Mouse (Mus musculus) embryonic facial prominence, embryonic 11.5 days (tissue): ENCODE measurements at regions not wholly inside any gene's neighbourhood (a gene's known extent, or its start where the extent isn't known, plus 50 kb on each side); places are given as distances from the start of the nearest gene placed in this dataset.

Experiments used
- ATAC-seq: fragments of 200-750 bp; cut with Nextera tagmentation; replicated peaks from 2 replicates; pipeline ENCODE4 v1.8.0; 2017; ENCODE audit warnings: low read depth; ENCODE audit not compliant: insufficient number of reproducible peaks, low FRiP score, low TSS enrichment
- DNase-seq: peaks from one replicate; pipeline ENCODE4 v3.0.0-alpha.2; 2015; ENCODE audit warnings: low spot score
- H3K27ac ChIP-seq: fragments of 300-500 bp; sonication (generic); replicated peaks from 2 replicates; pipeline ENCODE4 v1.5.1; 2014; ENCODE audit warnings: mild to moderate bottlenecking, low read depth, low read length, control low read depth
- H3K27me3 ChIP-seq: fragments of 300-500 bp; sonication (generic); 2 replicates; pipeline ENCODE4 v1.6.1; 2014; ENCODE audit warnings: mild to moderate bottlenecking, low read length, moderate library complexity, mixed read lengths; ENCODE audit not compliant: control insufficient read depth, insufficient read depth
- H3K36me3 ChIP-seq: fragments of 300-500 bp; sonication (generic); replicated peaks from 2 replicates; pipeline ENCODE4 v1.6.1; 2014; ENCODE audit warnings: low read depth, mild to moderate bottlenecking, low read length, moderate library complexity, mixed read lengths; ENCODE audit not compliant: control insufficient read depth, insufficient read depth
- H3K4me1 ChIP-seq: fragments of 300-500 bp; sonication (generic); 2 replicates; pipeline ENCODE4 v1.6.1; 2014; ENCODE audit warnings: low read length, mixed read lengths; ENCODE audit not compliant: control insufficient read depth, insufficient read depth
- H3K4me2 ChIP-seq: fragments of 300-500 bp; sonication (generic); 2 replicates; pipeline ENCODE4 v1.6.1; 2014; ENCODE audit warnings: low read depth, mild to moderate bottlenecking, control low read depth, low read length, moderate library complexity
- H3K4me3 ChIP-seq: fragments of 300-500 bp; sonication (generic); 2 replicates; pipeline ENCODE4 v1.5.1; 2014; ENCODE audit warnings: low read depth, low read length, control low read depth
- H3K9ac ChIP-seq: fragments of 300-500 bp; sonication (generic); replicated peaks from 2 replicates; pipeline ENCODE4 v1.6.1; 2014; ENCODE audit warnings: mild to moderate bottlenecking, control low read depth, low read length
- H3K9me3 ChIP-seq: fragments of 300-500 bp; sonication (generic); replicated peaks from 2 replicates; pipeline ENCODE4 v1.6.1; 2016; ENCODE audit warnings: mild to moderate bottlenecking, low read length, inconsistent platforms, mixed read lengths; ENCODE audit not compliant: control insufficient read depth
- WGBS: fragments of 180-500 bp; shearing (Covaris S2); extraction: QIAGEN DNeasy Blood & Tissue Kit; methylation state at CpG from one replicate; pipeline ENCODE4 v1.1.7; 2014; 5-methylcytosine and 5-hydroxymethylcytosine counted together

DNA sequence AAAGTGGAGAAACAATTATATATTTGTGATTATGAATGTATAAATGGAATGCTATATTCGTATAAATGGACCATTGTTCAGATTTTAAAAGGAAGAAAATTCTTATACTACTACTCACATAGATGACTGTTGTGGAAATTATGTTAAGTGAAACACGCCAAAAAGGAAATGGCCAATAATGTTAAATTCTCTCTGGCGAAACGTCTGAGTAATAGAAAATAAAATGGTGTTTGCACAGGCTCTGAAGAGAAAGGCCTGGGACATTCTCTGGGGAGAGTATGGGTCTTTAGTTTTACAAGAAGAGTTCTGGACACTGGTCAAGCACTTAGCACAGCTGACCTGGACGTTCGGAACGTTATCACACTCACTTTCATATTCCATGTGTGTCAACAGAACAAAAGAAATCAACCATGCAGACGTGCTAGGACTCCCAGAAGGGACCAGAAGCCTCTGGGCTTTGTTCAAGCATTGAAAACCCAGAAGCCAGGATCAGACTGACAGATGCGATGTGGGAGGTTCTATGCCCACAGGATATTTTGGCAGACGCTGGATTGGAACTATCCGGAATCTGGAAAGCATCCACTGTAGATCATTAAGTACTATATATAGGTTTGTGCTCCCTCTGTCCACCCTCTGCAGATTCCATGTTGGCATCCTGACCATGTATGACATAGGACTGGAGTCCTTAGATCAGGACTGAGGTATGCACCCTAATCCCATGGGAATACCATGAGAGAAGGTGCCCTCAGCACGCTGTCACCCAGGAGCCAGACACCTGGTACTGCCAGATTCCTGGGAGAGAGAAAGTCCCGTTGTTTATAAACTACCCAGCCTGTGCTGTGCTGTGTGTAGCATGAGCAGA lies 178.0 kb upstream of the Foxn2 start:
- no peaks in the 10 kb centered on the region for H3K27me3 ChIP-seq
- no peaks in the 10 kb centered on the region for H3K9me3 ChIP-seq
- no peaks in the 10 kb centered on the region for H3K36me3 ChIP-seq
- DNase-seq = no peak
- no peaks in the 10 kb centered on the region for H3K4me1 ChIP-seq
- no peak for ATAC-seq
- 76% methylated on average over 13 of the region's 13 CpGs for WGBS
- H3K4me3 ChIP-seq = no peak overlapping the region
- H3K9ac ChIP-seq = no peak overlapping the region
- H3K4me2 ChIP-seq = no peak overlapping the region
- no peak overlapping the region for H3K27ac ChIP-seq

DNA sequence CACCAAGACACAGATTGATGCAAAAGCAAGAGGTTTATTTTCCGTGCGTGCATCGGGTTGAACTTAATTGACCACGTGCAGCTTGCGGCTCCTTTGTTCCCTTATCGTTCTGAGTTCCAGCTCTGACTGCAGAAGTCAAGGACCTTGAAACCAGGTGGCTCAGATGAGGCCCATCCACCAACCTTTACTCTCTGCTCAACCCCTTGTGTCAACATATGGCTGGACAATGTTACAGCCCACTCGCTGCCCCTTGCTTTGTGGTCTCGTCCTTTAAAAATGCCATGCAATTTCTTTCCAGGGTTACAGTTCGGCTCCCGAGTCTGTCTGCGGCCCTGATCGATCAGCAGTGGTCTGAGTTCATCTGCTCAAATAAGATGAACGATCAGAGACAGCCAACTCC lies 175.2 kb upstream of the Foxn2 start:
- Histone ChIP-seq H3K4me3 (no peak overlapping the region), H3K9me3 (no peaks in the 10 kb centered on the region), H3K9ac (no peak overlapping the region), H3K4me1 (no peaks in the 10 kb centered on the region), H3K27ac (no peak overlapping the region), H3K27me3 (no peaks in the 10 kb centered on the region), H3K36me3 (no peaks in the 10 kb centered on the region), H3K4me2 (no peak overlapping the region)
- WGBS = 84% methylated on average over 13 of the region's 13 CpGs
- no peak for ATAC-seq
- DNase-seq = no peak

DNA sequence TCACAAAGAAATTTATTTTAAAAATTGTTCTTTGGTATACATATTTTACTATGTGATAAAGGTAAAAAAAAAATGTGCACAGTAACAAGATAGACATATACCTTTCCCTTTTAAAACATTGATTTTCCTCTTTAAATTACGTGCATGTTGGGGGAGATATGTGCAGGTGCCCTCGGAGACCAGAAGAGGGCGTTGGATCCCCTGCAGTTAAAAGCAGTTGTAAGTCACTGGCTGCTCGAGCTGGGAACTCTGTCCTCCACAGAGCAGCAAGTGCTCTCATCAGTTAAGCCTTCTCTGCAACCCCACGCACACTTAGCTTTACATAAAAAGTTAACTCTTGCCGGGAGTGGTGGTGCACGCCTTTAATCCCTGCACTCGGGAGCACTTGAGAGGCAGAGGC lies 172.3 kb upstream of the Foxn2 start:
- H3K27me3 ChIP-seq = no peaks in the 10 kb centered on the region
- no peak overlapping the region for H3K9ac ChIP-seq
- H3K27ac ChIP-seq = no peak overlapping the region
- no peaks in the 10 kb centered on the region for H3K4me1 ChIP-seq
- H3K4me2 ChIP-seq = no peak overlapping the region
- ATAC-seq (no peak), DNase-seq (no peak)
- no peaks in the 10 kb centered on the region for H3K9me3 ChIP-seq
- H3K4me3 ChIP-seq = no peak overlapping the region
- WGBS = 83% methylated on average over 8 of the region's 8 CpGs
- no peaks in the 10 kb centered on the region for H3K36me3 ChIP-seq

DNA sequence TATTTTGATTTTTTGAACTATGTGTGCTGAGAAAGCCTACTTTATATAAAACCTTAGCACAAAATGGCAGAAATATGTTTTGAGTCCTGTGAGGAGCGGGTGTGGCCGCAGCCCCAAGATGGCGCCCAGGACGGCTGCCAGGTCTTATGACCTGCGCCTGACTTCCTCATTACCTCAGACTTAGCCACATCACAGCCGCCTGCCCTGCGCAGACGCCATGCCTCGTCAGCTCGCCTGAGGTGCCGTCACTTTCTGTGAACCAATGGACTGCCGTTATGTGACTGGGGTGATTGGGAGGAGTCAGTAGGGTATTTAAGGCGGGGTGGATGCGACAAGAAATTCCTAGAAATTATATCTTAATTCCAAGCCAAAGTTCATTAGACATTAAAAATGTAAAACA lies 171.7 kb upstream of the Foxn2 start:
- Histone ChIP-seq H3K4me2 (no peak overlapping the region), H3K36me3 (no peaks in the 10 kb centered on the region), H3K4me3 (no peak overlapping the region), H3K27me3 (no peaks in the 10 kb centered on the region), H3K9ac (no peak overlapping the region), H3K4me1 (no peaks in the 10 kb centered on the region), H3K9me3 (no peaks in the 10 kb centered on the region), H3K27ac (no peak overlapping the region)
- ATAC-seq (no peak), DNase-seq (no peak)
- WGBS = 97% methylated on average over 14 of the region's 14 CpGs

DNA sequence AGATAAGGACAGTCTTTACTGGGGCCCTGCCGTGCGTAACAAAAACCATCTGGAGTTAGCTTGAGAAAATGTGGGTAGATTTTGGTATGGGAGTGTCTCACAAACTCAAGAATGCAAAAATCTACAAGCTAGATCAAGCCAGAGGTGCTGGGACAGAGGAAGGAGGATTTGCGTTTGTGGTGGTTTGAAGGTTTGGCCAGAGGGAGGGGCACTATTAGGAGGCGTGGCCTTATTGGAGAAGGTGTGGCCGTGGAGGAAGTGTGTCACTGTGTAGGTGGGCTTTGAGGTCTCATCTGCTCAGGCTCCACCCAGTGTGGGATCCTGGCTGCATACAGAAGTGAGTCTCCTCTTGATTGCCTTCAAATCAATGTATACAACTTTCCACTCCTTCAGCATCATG lies 169.6 kb upstream of the Foxn2 start:
- H3K4me2 ChIP-seq = no peak overlapping the region
- no peak for DNase-seq

DNA sequence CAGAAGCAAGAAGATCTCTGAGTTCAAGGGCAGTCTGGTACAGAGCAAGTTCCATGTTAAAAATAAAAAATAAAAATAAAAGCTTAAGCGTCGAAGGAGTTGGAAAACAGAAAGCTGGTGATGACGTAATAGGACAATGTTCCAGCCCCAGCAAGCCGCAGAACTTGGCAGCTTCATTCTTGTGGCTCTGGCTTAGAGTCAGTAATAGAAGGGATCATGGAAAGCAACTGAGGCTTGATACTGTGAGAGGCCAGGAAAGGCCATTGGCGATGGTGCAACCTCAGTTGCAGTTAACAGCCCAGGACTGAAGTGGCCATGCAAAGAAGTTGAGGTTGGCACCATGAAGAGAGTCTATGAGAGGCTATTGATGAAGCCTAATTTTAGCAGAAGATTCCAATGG lies 168.3 kb upstream of the Foxn2 start:
- H3K9ac ChIP-seq = no peak overlapping the region
- H3K27ac ChIP-seq = no peak overlapping the region
- ATAC-seq = no peak
- no peaks in the 10 kb centered on the region for H3K4me1 ChIP-seq
- no peaks in the 10 kb centered on the region for H3K9me3 ChIP-seq
- H3K36me3 ChIP-seq = no peaks in the 10 kb centered on the region
- DNase-seq = no peak
- 95% methylated on average over 5 of the region's 5 CpGs for WGBS
- H3K4me3 ChIP-seq = no peak overlapping the region
- H3K27me3 ChIP-seq = no peaks in the 10 kb centered on the region
- no peak overlapping the region for H3K4me2 ChIP-seq

More for the DNA sequence above, 169.6 kb upstream of the Foxn2 start:
- no peaks in the 10 kb centered on the region for H3K9me3 ChIP-seq
- 78% methylated on average over 5 of the region's 5 CpGs for WGBS
- no peak overlapping the region for H3K9ac ChIP-seq
- no peaks in the 10 kb centered on the region for H3K27me3 ChIP-seq
- H3K27ac ChIP-seq = no peak overlapping the region
- H3K4me1 ChIP-seq = no peaks in the 10 kb centered on the region
- no peak overlapping the region for H3K4me3 ChIP-seq
- no peak for ATAC-seq
- H3K36me3 ChIP-seq = no peaks in the 10 kb centered on the region

DNA sequence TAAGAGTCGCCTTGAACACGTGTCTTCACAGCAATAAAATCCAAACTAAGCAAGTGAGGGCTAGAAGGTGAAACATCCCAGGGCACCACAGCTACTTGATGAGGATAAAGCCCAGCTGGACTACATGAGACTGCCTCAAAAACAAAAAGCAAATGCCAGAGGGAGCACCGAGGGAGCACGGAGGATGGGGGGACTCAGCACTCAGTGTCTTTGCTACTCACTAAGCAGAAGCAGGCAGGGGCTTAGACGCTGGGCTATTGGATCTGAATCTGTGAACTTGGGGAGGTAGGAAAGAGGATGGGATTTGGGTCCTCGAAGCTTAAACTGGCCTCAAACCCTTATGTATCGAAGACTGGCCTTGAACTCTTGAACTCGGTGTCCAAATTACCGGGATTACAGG lies 167.0 kb upstream of the Foxn2 start:
- WGBS = 91% methylated on average over 9 of the region's 9 CpGs
- Histone ChIP-seq H3K9me3 (no peaks in the 10 kb centered on the region), H3K27me3 (no peaks in the 10 kb centered on the region), H3K9ac (no peak overlapping the region), H3K27ac (no peak overlapping the region), H3K4me3 (no peak overlapping the region), H3K36me3 (no peaks in the 10 kb centered on the region), H3K4me2 (no peak overlapping the region), H3K4me1 (no peaks in the 10 kb centered on the region)
- ATAC-seq = no peak
- DNase-seq = no peak

DNA sequence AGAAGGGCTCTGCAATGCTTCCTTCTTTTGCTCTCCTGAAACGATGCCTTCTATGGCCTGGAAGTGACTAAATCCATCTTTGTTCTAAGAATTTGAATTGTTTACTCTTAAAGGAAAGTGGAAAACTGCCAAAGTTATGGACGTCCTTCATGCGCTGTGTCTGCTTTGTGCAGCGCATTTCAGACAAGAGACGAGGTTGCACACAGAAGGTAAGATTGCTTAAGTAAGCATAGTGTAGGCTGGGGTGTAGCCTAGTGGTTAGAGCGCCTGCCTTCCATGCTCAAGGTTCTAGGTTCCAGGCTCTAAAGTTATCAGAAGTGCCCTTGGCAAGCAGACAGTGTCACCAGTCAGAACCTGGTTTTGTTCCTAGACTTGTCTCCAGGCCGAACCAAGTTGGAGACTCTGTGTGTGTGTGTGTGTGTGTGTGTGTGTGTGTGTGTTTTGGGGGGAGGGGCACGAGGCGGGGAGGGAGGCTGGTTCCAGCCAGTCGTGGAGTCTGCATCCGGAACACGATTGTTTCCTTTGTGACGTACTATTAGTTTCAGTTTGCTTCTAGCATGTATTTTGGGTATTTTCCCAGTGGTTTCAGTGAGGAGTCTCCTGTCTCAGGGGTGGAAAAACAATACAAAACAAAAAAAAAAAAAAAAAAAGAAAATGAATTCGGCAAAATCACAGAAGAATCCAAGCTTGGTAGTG lies 166.4 kb upstream of the Foxn2 start:
- no peak for DNase-seq
- H3K4me1 ChIP-seq = no peaks in the 10 kb centered on the region
- H3K9me3 ChIP-seq = no peaks in the 10 kb centered on the region
- no peak overlapping the region for H3K27ac ChIP-seq
- H3K36me3 ChIP-seq = no peaks in the 10 kb centered on the region
- WGBS = 87% methylated on average over 14 of the region's 14 CpGs
- ATAC-seq = no peak
- H3K27me3 ChIP-seq = no peaks in the 10 kb centered on the region
- H3K4me2 ChIP-seq = no peak overlapping the region
- no peak overlapping the region for H3K9ac ChIP-seq
- H3K4me3 ChIP-seq = no peak overlapping the region
